Mouse (Mus musculus) hindbrain, embryonic 12.5 days (tissue): ENCODE measurements around the gene Arid1a. TPM values are rescaled to one million over a fixed set of nuclear protein-coding genes. Genes with fewer than 3 reads are reported as not detected.

Experiments used
- ATAC-seq: fragments of 200-750 bp; cut with Nextera tagmentation; 2 replicates; pipeline ENCODE4 v1.8.0; 2017; ENCODE audit warnings: moderate TSS enrichment; ENCODE audit not compliant: low FRiP score
- H3K27ac ChIP-seq: fragments of 300-500 bp; sonication (generic); 2 replicates; pipeline ENCODE4 v1.5.1; 2016; ENCODE audit warnings: mild to moderate bottlenecking
- H3K27me3 ChIP-seq: fragments of 300-500 bp; sonication (generic); 2 replicates; pipeline ENCODE4 v1.6.1; 2016; ENCODE audit warnings: mild to moderate bottlenecking
- H3K36me3 ChIP-seq: fragments of 300-500 bp; sonication (generic); 2 replicates; pipeline ENCODE4 v1.6.1; 2016; ENCODE audit warnings: mild to moderate bottlenecking
- H3K4me1 ChIP-seq: fragments of 300-500 bp; sonication (generic); 2 replicates; pipeline ENCODE4 v1.6.1; 2016
- H3K4me2 ChIP-seq: fragments of 300-500 bp; sonication (generic); replicated peaks from 2 replicates; pipeline ENCODE4 v1.6.1; 2016; ENCODE audit warnings: mild to moderate bottlenecking
- H3K4me3 ChIP-seq: fragments of 300-500 bp; sonication (generic); 2 replicates; pipeline ENCODE4 v1.5.1; 2016; ENCODE audit warnings: mild to moderate bottlenecking
- H3K9ac ChIP-seq: fragments of 300-500 bp; sonication (generic); 2 replicates; pipeline ENCODE4 v1.6.1; 2016; ENCODE audit warnings: mild to moderate bottlenecking, moderate library complexity
- H3K9me3 ChIP-seq: fragments of 300-500 bp; sonication (generic); replicated peaks from 2 replicates; pipeline ENCODE4 v1.6.1; 2016; ENCODE audit warnings: mild to moderate bottlenecking
- WGBS: fragments of 180-500 bp; shearing (Covaris S2); methylation state at CpG from one replicate; pipeline ENCODE4 v1.1.7; 2016; 5-methylcytosine and 5-hydroxymethylcytosine counted together
- polyA plus RNA-seq: library from polyadenylated mRNA; unstranded; fragments of >200 nt; fragmentation: Nextera tagmentation; extraction: Ambion mirVana; gene quantifications from 2 replicates; pipeline ENCODE4 v1.2.1, GENCODE M21; 2016

Gene Arid1a
- polyA plus RNA-seq, 1 experiment from 2014 or later = 44.3 TPM

- H3K27me3 ChIP-seq = no peaks in the 10 kb centered on the region
- H3K4me3 ChIP-seq = peak overlapping the region; percentile 92
- H3K36me3 ChIP-seq = no peaks in the 10 kb centered on the region
- H3K4me1 ChIP-seq = peaks cover 25% of the 10 kb centered on the region
- ATAC-seq = no peak
- 9% methylated on average over 10 of the region's 10 CpGs for WGBS
- H3K9ac ChIP-seq = peak overlapping the region; percentile 99
- H3K27ac ChIP-seq = peak overlapping the region; percentile 100
- H3K4me2 ChIP-seq = peak overlapping the region; percentile 93
- H3K9me3 ChIP-seq = no peaks in the 10 kb centered on the region
Observed at GRCm38 (mm10) chr4:133754871-133755765, 1.5 kb downstream of the Arid1a start.

- H3K4me2 ChIP-seq = peak overlapping the region; percentile 93
- H3K9me3 ChIP-seq = no peaks in the 10 kb centered on the region
- no peaks in the 10 kb centered on the region for H3K27me3 ChIP-seq
- WGBS = under 1% methylated on average over 39 of the region's 50 CpGs
- H3K36me3 ChIP-seq = no peaks in the 10 kb centered on the region
- H3K4me1 ChIP-seq = peaks cover 34% of the 10 kb centered on the region
- H3K27ac ChIP-seq = peak overlapping the region; percentile 100
- H3K9ac ChIP-seq = peak overlapping the region; percentile 99
- peak; percentile 86 for ATAC-seq
- peak overlapping the region; percentile 92 for H3K4me3 ChIP-seq
Observed at GRCm38 (mm10) chr4:133754238-133754637, 2.3 kb downstream of the Arid1a start.

DNA sequence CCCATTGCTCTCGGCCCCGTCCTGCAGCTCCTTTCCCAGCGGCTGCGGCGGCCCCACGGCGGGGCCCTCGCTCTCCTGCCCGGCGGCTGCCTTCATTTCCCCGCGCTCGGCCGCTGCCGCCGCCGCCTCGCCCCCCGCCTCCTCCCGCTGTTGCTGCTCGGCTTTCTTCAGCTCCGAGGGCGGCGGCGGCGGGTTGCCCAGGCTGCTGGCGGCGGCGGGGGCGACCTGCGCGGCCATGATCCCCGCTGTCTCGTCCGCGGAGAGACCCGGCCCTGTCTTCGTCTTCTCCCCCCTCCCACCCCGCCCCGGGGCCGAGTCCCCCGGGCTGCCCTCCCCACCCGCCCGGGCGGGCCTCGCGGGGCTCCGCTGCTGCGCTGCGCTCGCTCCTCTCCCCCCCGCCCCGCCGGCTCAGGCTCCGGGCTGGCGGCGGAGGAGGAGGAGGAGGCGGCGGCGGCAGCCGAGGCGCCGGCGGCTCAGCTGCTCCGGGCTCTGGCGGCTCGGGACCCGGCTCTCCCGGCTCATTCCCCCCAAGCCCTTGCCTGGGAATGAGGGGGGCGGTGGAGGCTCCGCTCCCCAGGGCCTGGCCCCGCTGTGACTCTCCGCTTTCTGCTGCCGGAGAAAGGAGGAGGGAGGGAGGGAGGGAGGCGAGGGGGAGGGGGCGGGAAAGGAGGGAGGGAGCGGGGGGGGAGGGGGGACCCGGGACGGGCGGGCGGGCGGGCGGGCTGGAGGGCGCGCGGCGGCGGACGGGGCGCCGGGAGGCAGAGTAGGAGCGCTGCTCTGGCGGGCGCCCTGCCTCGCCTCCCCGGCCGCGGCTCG lies 3.0 kb downstream of the Arid1a start:
- Histone ChIP-seq H3K27ac (peak overlapping the region; percentile 100), H3K4me3 (peak overlapping the region; percentile 92), H3K9ac (peak overlapping the region; percentile 99), H3K9me3 (no peaks in the 10 kb centered on the region), H3K4me1 (peaks cover 41% of the 10 kb centered on the region), H3K36me3 (no peaks in the 10 kb centered on the region), H3K4me2 (peak overlapping the region; percentile 93), H3K27me3 (no peaks in the 10 kb centered on the region)
- ATAC-seq = peak; percentile 67
- under 1% methylated on average over 61 of the region's 99 CpGs for WGBS

DNA sequence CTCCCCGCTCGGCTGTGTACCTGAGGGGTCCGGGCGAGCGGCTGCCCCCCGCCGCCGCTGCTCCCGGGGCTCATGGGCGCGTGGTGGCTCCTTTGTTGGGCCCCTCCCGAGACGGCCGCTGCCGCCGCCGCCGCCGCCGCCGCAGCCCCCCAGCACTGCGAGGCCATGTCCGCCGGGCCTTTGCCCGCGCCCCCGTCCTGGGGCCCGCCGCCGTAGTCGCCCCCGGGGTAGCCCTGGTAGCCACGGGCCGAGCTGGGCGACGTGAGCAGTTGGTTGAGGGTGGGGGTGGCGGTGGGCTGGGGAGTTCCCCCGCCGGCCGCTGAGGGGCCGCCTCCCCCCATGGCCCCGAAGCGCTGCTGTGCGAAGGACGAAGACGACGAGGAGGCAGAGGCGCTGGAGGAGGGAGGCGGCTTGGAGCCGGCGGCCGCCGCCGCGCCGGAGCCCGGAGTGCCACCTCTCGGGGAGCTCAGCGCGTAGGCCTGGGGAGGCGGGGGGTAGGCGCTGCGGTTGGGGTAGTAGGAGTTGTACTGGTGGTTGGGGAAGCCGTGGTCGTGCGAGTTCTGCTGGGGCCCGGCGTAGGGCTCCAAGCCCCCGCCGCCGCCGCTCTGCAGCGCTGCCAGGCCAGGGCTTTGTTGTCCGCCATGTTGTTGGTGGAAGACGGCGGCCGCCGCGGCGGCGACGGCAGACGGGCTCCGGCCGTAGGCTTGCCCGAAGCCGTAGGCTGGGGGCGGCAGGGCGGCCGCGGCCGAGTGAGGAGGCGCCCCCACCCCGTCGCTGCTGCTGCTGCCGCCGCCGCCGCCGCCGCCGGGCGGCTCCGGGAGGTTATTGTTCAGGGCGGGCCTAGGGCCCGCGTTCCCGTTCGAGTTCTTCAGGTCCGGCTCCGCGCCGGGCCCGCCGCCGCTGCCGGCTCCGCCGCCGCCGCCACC lies 3.9 kb downstream of the Arid1a start:
- under 1% methylated on average over 86 of the region's 121 CpGs for WGBS

GRCm38 (mm10) chr4:133751521-133752448 lies 4.8 kb downstream of the Arid1a start:
- under 1% methylated on average over 27 of the region's 31 CpGs for WGBS

More for the DNA sequence above, 3.9 kb downstream of the Arid1a start:
- H3K4me1 ChIP-seq = peaks cover 49% of the 10 kb centered on the region
- H3K36me3 ChIP-seq = no peaks in the 10 kb centered on the region
- peak overlapping the region; percentile 100 for H3K27ac ChIP-seq
- H3K9ac ChIP-seq = peak overlapping the region; percentile 99
- H3K4me3 ChIP-seq = peak overlapping the region; percentile 92
- H3K9me3 ChIP-seq = no peaks in the 10 kb centered on the region
- no peaks in the 10 kb centered on the region for H3K27me3 ChIP-seq
- no peak for ATAC-seq
- H3K4me2 ChIP-seq = peak overlapping the region; percentile 93

GRCm38 (mm10) chr4:133750184-133750775 lies 6.3 kb downstream of the Arid1a start:
- Histone ChIP-seq H3K36me3 (0 out of 2 replicates have a peak, but pooled peaks cover 4% of the 10 kb centered on the region), H3K9me3 (no peaks in the 10 kb centered on the region), H3K4me3 (peak overlapping the region; percentile 92), H3K4me2 (peak overlapping the region; percentile 93), H3K4me1 (peaks cover 52% of the 10 kb centered on the region), H3K27me3 (no peaks in the 10 kb centered on the region), H3K9ac (peak overlapping the region; percentile 99), H3K27ac (no peak overlapping the region)
- WGBS = 49% methylated on average over 7 of the region's 7 CpGs
- ATAC-seq = no peak

More at GRCm38 (mm10) chr4:133751521-133752448, 4.8 kb downstream of the Arid1a start:
- peak overlapping the region; percentile 93 for H3K4me2 ChIP-seq
- H3K4me3 ChIP-seq = peak overlapping the region; percentile 92
- H3K27me3 ChIP-seq = no peaks in the 10 kb centered on the region
- no peaks in the 10 kb centered on the region for H3K9me3 ChIP-seq
- no peak for ATAC-seq
- H3K36me3 ChIP-seq = no peaks in the 10 kb centered on the region
- peaks cover 54% of the 10 kb centered on the region for H3K4me1 ChIP-seq
- H3K9ac ChIP-seq = peak overlapping the region; percentile 99
- H3K27ac ChIP-seq = peak overlapping the region; percentile 100

DNA sequence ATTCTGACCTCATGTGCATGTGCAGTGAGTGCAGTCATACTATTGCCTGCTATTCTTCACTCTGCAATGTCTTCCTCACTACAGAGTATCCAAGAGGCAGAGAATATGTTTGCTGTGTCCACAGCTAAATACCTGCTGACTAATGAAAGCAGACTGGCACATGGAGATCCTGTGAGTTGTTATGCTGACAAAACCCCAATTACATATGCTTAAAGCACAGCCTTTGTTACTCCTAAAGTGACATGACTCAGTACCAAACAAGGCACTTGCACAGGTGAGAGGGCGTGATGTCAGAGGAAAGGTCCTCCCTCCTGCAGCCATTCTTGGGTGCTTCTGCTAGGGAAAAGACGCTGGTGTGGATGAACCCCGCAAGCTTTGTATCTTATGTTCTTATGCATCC lies 21.3 kb downstream of the Arid1a start:
- H3K4me3 ChIP-seq = no peak overlapping the region
- H3K27me3 ChIP-seq = no peaks in the 10 kb centered on the region
- no peak overlapping the region for H3K9ac ChIP-seq
- peaks cover 9% of the 10 kb centered on the region; the same call in 1 of the 2 replicates for H3K36me3 ChIP-seq
- H3K4me2 ChIP-seq = no peak overlapping the region
- WGBS = 90% methylated on average over 3 of the region's 3 CpGs
- no peak overlapping the region for H3K27ac ChIP-seq
- no peaks in the 10 kb centered on the region for H3K9me3 ChIP-seq
- peaks cover 58% of the 10 kb centered on the region for H3K4me1 ChIP-seq
- no peak for ATAC-seq

- H3K4me3 ChIP-seq = peak overlapping the region; percentile 10; the same call in 1 of the 2 replicates
- ATAC-seq = peak; percentile 47
- peak overlapping the region; percentile 88 for H3K27ac ChIP-seq
- no peaks in the 10 kb centered on the region for H3K27me3 ChIP-seq
- H3K9me3 ChIP-seq = no peaks in the 10 kb centered on the region
- peaks cover 81% of the 10 kb centered on the region for H3K4me1 ChIP-seq
- H3K9ac ChIP-seq = peak overlapping the region; percentile 42
- peak overlapping the region; percentile 37 for H3K4me2 ChIP-seq
- no peaks in the 10 kb centered on the region for H3K36me3 ChIP-seq
Observed at GRCm38 (mm10) chr4:133730122-133730521, 26.4 kb downstream of the Arid1a start.

DNA sequence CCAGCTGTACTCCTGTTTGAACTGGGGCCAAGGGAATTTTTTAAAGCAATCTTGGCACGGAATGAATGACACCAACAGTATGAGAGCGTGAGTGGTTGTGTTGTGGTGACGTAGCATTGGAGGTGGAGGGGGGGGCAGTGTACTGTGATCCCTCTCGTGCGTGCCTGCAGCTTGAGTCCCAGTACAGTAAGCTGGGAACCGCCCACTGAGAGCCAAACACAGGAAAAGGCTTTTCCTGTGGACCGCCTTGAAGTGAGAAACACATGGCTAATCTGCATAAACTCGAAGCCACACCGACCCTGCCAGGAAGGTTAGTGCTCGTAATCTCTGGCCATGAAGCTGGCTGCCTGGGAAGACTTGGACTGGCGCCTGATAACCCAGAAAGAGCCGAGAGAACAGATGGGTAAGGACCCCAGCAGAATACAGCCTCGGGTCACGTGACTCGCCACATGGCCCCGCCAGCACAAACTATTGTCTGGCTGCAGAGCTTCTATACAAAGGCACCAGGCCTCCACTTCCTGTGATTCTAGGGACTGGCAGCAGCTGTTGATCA lies 27.0 kb downstream of the Arid1a start:
- Histone ChIP-seq H3K4me3 (peak overlapping the region; percentile 10; the same call in 1 of the 2 replicates), H3K27me3 (no peaks in the 10 kb centered on the region), H3K4me2 (peak overlapping the region; percentile 37), H3K9me3 (no peaks in the 10 kb centered on the region), H3K27ac (peak overlapping the region; percentile 88), H3K4me1 (peaks cover 77% of the 10 kb centered on the region), H3K9ac (peak overlapping the region; percentile 42; the same call in 1 of the 2 replicates), H3K36me3 (no peaks in the 10 kb centered on the region)
- 3% methylated on average over 16 of the region's 16 CpGs for WGBS
- peak; percentile 92 for ATAC-seq

- WGBS = 80% methylated on average over 6 of the region's 6 CpGs
- H3K4me2 ChIP-seq = peak overlapping the region; percentile 37
- no peak overlapping the region for H3K4me3 ChIP-seq
- ATAC-seq = no peak
- peaks cover 72% of the 10 kb centered on the region for H3K4me1 ChIP-seq
- H3K9me3 ChIP-seq = no peaks in the 10 kb centered on the region
- no peaks in the 10 kb centered on the region for H3K27me3 ChIP-seq
- H3K9ac ChIP-seq = no peak overlapping the region
- H3K27ac ChIP-seq = peak overlapping the region; percentile 88; the same call in 1 of the 2 replicates
- 0 out of 2 replicates have a peak, but pooled peaks cover under 1% of the 10 kb centered on the region for H3K36me3 ChIP-seq
Observed at GRCm38 (mm10) chr4:133729007-133729406, 27.6 kb downstream of the Arid1a start.
